Mouse (Mus musculus) G1E (cell line): ENCODE results near the gene Nrcam.

Experiments used
- CTCF ChIP-seq: IDR thresholded peaks from 2 replicates; pipeline ENCODE4 v1.5.1; 2012; ENCODE audit warnings: low read depth, low read length, inconsistent platforms, mixed read lengths
- GATA1 ChIP-seq: IDR thresholded peaks from 2 replicates; pipeline ENCODE4 v1.6.1; 2012; ENCODE audit warnings: borderline replicate concordance, low read length, inconsistent platforms, mixed read lengths
- POLR2AphosphoS5 ChIP-seq: IDR thresholded peaks from 2 replicates; pipeline ENCODE4 v1.6.1; 2012; ENCODE audit warnings: low read depth, low read length, inconsistent platforms; ENCODE audit not compliant: insufficient replicate concordance
- TAL1 ChIP-seq: conservative IDR thresholded peaks from 2 replicates; pipeline ENCODE4 v1.6.1; 2012; ENCODE audit warnings: low read depth, low read length, inconsistent platforms, mixed read lengths

DNA sequence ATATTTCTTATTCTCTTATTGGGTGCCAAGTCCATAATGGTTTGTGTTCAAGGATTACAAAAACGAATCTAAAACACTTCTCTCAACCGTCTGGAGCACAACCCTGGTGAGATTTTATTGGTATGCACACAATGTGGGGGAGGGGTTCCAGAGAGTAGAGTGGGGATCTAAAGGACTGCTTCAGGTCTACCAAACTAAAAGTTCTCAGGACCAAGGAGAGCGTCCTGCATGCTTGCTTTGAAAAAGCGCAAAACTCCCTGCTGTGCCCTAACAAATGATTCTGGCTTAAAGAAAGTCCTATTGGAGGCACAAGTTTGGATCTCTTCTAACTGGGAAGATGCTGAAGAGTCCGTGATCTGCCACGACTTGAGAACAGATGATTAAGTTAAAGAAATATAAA lies 96.4 kb downstream of the Nrcam start:
- no peak for TF ChIP-seq CTCF
- TF ChIP-seq POLR2AphosphoS5: no peak
- TF ChIP-seq TAL1: no peak
- no peak for TF ChIP-seq GATA1
